Mouse (Mus musculus): Measurements from ENCODE around the gene Rtel1.
A peak's percentile ranks its signal among the peaks of the same experiment; 100 is the strongest.

Rtel1 gene

DNA sequence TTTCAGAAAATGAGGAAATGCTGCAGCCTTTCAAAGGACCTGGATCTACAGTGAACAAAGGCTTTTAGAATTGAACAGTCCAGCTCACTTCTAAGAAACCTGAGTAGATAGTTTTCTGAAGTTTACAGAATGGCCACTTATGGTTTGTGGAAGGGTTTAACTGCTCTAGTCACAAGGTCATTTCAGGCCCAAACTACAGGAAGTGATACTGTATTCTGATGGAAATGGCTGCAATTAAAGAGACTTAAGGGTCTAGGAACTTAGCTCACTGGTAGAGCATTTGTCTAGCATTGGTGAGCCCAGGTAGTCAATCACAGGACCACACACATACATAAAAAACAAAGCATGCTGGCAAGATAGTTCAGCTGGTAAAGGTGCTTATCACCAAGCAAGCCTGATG, 13.0 kb downstream of the Rtel1 start:
- DNase-seq: no peak

DNA sequence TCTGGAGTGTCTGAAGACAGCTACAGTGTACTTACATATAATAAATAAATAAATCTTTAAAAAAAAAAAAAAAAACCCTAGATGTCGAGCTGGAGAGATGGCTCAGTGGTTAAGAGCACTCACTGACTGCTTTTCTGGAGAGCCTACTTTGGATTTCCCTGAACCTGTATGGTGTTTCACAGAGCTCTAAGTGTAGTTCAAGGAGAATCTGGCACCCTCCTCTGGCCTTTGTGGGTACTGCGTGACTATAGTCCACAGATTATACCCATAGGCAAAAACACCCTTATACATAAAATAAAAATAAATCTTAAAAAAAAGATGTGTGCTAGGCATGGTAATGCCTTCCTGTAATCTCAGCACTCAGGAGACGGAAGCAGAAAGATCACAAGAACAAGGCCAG, 14.5 kb downstream of the Rtel1 start:
- peak; percentile 81 for DNase-seq

DNA sequence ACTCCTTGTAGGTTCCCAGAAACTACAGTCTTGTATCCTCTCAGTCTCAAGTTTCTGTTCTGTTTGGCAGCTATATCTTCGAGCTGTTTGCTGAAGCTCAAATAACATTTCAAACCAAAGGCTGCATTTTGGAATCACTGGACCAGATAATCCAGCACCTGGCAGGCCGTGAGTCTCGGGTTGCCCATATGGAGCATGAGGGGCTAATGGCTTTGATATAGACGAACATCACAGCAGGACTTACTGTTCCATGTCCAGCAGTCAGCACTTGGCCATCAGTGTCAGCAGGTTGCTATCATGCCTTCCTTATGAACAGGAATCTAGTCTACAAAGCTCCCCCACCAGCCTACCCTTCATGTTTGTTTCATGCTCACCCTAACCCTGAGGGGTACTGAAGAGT, 20.9 kb downstream of the Rtel1 start:
- no peak for DNase-seq

DNA sequence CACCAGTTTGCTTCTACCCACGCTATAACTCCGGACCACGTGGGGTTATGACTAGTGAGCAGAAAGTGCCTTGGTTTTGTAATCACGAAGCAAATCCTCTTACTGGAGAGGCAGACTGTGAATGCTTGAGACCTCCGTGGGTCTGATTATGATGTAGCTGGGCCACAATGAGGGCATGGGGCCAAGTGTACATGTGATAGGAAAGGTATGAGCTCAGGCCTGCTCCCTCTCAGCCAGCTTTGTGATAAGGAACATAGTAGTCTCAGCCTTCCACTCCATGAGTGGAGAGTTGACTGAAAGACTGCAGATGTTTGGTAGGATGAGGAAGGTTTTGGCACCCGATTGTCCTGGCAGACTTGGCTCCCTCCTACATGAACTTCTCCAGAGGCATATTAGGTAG, 23.2 kb downstream of the Rtel1 start:
- DNase-seq: no peak

DNA sequence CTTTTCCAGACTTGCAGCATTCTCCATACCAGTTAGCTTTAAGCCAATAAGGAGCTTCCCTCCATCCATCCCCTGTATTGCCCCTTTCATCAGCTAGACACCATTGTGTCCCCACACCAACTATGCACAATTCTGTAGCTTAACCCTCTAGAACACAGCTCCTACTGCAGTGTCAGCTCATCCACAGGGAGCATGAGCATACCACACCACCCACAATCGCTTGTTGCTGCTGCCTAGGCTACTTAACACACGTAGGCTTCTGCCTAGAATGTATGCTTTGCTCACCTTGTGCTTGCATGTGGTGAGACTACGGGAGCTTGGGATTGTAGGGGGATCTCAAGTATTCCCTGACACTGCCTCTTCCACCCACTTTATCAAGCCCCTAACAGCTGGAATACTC, 37.2 kb downstream of the Rtel1 start:
- no peak for DNase-seq

DNA sequence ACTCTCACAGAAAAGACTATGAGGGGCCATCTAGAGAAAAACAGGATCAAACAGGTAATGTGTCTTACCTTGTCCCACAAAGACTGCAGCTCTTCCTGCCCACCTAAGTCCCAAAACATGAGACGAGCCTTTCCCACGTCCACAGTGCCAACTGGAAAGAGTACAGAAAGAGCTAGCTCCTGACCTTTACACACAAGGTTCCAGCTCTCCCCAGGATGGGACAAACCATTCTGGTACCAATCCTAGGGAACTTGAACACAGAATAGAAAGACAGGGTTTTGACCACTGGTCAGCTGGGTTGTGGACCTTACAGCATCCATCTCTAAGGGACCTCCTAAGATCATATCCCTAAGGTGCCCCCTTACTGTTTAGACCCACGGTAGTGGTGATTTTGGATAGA, 44.4 kb downstream of the Rtel1 start:
- no peak for DNase-seq

DNA sequence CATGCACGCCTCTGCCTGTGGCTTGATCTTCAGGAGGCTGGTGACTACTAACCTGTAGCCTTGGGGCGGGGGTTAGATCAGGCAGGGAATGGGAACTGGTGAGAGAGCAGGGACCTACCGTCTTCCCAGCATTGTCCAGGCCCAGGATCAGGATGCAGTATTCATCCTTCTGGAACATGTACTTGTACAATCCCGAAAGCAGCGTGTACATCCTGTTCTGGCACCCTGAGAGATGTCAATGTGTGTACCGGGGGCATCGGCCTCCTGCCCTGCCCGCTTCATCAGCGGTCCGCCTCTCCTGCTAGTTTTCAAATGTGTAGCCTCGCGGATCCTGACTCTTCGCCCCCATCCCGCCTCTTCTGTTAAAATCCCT, 44.9 kb downstream of the Rtel1 start:
- DNase-seq: no peak

DNA sequence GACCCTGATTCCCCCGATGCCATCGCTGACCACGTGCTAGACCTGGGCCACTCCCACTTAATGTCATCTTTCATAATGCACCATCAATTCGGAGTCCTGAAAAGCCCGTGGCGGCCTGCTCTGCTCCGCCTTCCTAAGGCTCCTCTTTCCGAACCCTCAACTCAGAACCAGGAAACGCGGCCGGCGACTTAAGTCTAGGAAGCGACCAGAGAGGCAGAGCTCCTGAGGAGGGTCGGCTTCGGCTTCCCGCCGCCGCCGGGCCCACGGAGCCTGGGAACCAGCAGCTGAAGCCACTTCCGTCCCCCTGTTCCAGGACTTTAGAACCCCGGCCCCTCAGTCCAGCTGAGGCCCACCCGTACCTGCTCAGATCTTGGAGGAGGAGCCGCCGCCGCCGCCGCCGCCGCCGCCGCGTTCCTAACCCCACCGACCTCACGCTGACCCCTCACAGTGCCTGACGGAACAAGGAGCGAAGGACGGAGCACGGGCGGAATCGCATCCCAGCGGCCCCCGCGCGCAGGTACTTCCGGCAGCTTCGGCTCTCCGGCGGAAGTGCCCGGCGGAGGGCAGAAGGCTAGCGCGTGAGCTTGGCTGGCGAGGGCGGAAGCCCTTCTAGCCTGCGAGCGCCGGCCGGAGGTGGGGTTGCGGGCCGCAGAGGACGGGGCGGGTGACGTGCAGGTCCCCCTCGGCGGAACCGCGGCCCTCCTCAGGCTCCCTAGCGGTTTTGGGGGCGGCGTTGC, 45.5 kb downstream of the Rtel1 start, which contains the start of the genes Zgpat and Arfrp1:
Gene Zgpat, plus strand, starts transcription at position 69 of the 737 bp plus-strand sequence.
Gene Arfrp1, minus strand, starts transcription at position 545 of the 737 bp plus-strand sequence.
- peak; percentile 89 for DNase-seq

DNA sequence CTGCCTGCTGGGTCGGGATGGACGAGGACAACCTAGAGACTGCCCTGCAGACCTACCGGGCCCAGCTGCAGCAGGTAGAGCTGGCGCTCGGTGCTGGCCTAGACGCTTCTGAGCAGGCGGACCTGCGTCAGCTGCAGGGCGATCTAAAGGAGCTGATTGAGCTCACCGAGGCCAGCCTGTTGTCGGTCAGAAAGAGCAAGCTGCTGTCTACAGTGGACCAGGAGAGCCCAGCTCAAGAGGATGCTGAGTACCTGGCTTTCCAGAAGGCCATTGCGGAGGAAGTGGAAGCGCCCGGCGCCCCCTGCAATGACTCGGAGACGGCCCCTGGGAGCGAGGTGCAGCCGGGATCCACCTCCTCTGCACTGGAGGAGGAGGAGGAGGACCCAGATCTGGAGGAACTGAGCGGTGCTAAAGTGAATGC, 46.1 kb downstream of the Rtel1 start:
- no peak for DNase-seq

DNA sequence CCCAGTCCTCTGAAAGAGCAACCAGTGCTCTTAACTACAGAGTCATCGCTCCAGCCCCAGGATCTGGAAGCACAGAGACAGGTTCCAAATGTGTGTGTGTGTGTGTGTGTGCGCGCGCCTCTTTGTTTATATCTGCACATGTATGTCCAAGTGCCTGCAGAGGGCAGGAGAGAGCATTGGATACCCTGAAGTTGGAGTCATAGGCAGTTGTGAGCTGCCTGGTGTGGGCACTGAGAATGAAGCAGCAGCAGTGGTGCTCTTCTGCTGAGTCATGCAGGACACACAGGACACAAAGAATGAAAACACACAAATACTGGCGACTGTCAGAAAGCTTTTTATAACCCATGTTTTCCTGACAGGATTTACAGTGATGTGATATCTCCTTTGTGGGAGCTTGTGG, 50.5 kb downstream of the Rtel1 start:
- no peak for DNase-seq

DNA sequence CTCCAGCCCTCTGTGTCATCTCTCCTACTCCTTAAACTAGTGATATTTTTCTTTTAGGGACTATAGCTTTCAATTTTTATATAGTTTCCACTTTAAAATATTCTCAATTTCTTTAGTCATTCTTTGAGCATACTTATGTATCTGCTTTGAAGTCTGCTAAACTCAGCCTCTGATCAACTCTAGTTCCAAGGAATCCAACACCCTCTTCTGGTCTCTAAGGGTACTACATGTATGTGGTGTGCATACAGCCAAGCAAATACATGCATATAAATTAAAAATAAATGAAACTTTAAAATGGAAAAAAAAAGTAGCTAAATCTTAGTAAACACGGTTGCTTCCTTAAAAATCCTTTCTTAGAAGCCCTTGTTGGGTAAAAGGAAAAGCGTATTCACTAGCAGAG, 56.2 kb downstream of the Rtel1 start:
- DNase-seq: peak; percentile 57

DNA sequence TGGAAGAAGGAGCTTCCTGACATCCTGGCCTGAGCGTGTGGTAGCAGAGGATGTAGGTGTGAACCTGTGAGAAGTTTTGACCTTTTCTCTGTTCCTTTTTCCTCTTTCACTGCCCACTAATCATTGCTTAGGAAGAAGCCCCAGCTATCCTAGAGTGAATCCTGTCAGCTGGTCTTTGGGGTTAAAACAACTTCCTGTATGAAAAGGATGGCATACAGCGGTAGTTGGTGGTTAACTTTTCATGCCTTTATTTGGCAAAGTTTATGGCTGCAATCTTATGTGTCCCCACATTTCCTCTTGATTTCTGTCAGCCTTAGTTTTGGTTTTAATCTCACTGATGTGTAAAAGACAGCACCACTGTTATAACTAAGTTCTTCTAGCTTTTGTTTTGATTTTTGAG, 57.7 kb downstream of the Rtel1 start:
- no peak for DNase-seq

DNA sequence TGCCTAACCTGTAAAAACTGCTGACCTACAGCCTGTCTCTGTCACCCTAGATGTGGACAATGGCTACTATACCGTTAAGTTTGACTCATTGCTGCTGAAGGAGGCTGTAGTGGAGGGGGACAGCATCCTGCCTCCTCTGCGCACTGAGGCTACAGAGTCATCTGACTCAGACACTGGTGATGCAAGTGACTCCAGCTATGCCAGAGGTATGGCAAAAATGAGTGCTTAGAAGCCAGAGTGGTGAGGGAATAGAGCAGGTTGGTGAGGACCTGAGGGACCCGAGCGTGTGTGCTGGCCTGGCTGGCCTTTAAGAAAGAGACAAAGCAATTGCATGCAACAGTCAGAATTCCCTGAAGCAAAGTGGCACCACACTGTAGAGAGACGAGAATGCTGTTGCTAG, 59.2 kb downstream of the Rtel1 start:
- DNase-seq: no peak

DNA sequence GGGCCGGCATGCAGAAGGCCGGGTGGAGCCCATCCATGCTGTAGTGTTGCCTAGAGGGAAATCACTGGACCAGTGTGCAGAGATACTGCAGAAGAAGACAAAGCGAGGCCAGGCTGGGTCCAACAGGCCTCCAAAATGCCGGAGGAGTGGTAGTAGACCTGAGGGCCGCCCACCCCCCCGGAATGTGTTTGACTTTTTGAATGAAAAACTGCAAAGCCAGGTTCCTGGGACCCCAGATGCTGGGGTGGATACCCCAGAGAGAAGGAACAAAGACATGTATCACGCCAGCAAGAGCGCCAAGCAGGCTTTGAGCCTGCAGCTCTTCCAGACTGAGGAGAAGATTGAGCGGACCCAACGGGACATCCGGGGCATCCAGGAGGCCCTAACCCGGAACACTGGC, 60.2 kb downstream of the Rtel1 start, which contains the start of gene Lime1:
Gene Lime1, plus strand, starts transcription at position 301 of the 400 bp plus-strand sequence.
- DNase-seq: no peak

DNA sequence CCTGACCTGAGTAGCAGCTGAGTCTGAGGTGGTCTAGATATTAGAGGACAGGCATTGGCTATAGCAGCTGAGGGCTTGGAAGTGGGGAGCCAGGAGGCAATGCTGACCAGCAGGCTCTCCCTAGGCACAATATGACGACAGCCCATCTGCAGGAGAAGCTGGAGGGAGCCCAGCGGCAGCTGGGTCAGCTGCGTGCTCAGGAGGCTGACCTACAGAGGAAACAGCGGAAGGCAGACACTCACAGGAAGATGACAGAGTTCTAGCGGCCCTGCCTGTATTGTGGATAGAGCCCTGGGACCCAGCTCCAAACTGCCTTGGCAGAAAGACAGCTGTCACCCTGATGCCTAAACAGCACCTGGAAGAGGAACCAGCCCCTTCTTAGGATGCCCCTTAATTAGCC, 60.7 kb downstream of the Rtel1 start:
- no peak for DNase-seq

DNA sequence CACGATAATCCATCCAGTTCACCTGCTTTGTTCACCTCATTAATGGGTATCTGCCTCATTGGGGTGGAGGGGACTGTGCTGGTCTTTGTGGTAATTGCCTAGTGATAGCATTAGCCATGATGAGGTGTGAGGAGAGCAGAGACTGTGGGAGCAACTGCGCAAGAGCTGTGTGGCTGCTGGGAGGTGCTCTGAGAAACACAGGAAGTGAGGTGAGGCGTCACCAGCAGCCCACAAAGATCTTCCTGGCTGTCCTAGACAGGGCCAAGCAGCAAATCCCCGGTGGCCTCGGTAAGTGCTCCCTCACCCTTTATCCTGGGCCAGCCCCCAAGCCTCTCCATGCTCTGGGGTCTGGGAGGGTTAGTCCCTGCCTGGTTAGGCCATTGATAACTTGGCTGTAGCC, 61.6 kb downstream of the Rtel1 start:
- no peak for DNase-seq

DNA sequence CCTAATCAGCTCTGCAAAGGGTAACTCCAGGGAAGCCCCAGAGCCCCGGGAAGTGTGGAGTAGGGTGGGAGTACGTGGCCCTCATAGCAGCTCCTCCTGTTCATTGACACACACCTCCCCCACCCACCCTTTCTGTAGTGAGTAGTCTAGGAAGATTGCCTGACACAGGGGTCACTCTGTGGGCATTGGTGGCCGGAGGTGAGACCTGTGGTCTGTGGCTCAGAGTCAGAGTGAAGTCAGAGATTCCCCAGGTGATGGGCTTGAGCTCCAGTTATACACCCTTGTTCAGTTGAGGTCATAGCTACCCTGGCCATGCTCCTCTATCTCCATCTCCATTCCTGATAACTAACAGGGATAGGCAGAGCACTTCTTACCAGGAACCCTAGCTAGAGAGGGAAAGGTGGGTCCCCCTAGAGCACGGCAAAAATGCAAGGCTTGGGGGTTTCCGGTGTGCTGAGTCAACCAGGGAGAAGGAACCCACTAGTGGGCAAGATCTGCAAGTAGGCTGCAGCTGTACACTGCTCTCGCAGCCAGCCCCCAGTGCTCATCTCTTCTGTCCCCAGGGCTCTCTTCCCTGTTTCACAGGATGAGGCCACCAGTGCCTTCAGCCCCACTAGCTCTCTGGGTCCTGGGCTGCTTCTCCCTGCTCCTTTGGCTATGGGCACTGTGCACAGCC, 62.2 kb downstream of the Rtel1 start:
- no peak for DNase-seq

DNA sequence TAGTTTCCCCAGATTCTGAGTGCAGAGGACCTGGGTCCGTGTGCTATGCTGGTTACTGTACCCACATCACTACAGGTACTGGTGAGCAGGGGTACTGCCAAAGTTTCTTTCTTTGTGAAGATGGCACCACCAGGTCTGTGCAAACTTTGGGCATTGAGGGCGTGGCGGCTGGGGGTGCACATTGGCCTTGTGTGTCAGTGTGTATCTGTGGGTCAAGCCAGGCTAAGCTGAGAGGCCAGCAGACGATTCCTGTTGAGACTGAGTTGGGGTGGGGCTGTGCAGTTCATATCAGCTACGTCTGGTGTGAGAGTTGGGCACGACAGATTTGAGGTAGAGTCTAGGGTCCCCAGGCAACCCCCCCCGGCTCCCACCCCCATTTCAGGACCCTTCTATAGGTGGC, 64.9 kb downstream of the Rtel1 start:
- no peak for DNase-seq

DNA sequence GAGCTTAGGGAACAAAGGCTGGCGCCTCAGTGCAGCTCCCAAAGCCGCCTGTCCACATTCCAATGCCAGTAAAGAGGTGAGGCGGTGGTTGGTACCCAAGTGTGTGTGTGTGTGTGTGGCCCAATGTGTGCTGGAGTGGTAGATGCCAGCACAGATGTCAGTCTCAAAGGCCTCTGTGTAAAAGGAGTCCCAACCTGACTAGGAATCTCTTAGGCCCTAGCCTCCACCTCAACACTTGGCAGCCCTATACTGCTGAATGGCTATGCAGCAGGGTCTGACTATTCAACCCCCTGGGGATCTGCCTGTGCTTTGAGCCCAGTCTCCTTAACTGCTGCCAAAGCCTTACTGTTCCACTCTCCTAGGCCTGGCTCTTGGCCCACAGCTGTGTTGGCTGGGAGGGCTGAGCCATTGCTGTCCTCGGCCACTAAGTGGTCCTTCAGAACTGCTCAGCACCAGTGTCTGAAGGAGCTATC, 65.4 kb downstream of the Rtel1 start:
- DNase-seq: peak; percentile 20

DNA sequence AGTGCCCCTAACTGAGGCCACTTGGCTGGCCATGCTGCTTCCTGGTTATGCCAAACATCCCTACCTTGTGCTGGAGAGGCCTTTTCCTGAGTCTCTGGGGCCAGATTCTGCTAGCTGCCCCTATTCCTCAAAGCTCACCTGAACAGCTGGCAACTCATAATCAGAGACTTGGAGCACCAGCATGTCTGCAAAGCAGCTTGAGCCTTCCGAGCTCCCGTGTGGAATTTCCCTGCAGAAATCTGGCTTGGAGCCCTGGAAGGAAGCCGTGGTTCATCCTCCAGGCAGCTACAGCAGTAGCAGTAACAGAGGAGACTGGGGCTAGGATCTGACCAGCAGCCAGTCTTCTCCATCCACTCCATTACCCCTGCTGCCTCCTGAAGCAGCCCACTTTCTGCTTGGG, 66.3 kb downstream of the Rtel1 start:
- peak; percentile 21 for DNase-seq

DNA sequence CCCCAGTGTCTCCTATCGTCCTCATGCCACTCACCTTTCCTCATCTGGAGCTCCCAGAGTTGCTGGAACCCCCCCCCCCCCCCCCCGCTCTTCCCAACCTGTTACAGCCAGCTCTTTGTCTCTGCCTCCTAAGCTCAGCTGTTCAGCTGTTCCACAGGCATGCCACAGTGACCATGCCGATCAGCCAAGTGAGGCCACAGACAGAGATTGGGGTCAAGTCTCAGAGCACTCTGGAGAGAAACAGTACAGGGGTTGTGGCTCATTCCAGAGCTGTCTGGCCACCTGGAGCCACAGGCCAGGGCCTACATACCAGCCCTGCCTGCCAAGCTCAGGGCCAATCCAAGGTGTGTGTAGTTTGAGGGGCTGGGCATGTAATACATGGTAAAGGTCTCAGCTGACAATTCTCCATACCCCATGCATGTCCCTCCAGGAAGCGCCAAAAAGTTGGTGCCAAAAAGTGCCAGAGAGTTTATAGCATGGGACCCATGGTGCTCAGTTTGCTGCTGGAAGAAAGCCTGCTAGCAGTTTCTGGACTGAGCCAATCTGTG, 67.2 kb downstream of the Rtel1 start:
- DNase-seq: no peak

DNA sequence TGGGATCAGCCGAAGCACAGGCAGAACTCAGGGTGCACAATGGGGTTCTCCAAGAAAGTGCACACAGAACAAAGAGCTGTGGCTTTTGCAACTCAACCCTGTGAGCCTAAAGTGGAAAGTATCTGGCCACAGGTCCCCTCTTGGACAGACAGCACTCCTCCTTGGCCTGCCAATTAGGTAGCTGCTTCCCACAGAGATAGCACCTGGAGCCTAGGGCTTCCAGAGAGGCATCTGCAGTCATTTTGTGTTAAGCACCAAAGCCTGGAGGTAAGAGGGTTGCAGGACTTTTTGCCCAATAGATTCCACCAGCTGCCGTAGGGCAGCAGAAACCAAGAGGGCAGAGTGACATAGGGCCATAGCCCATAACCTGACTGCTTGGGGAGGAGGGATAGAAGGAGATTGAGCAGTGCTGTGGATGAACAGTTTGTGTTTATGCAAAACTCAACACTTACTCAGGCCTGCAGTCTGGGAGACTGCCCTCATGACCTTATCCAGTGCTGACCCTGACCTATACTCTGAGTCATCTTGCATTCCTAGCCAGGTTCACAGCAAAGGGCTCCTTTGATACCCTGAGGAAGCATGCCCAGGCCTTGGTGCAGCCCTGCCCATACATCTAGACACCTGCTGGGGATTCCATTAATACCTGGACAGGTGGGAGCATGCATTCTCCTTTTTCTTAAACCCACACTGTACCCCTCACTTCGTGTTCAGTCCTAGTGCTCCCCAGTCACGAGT, 70.8 kb downstream of the Rtel1 start:
- no peak for DNase-seq

DNA sequence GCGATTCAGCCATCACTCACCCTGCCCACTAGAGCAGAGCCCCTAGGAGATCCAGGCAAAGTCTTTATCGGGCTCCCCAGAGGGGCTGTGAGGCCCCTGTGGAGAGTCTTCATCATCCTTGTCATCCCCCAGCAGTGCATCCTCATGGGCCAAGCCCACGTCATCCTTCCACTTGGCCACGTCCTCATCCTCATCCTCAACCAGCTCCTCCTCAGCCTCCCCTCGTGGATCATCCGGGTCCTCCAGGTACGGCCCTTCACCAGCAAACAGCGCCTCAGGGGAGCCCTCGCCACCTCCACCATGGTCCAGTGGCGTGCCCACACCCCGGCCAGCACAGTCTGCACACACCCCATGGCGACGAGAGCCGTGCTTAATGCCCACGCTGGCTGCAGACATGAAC, 71.5 kb downstream of the Rtel1 start:
- no peak for DNase-seq

DNA sequence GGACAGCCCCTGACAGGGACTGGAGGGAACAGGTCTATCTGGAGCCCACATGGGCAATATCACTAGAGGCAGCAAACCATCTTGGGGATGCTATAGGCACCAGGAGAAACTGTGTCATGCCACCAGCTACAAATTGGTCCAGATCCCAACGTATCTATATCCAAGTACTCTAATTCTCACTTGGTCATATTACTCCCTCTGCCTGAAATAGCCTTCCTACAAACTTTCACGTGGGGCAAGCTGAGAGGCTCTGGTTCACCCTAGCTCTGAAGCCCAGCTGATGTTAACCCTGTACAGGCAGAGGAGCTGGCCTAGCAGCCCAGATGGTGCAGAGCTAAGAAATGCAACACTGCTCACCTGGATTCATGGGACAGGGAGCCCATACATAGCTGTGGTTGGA, 72.0 kb downstream of the Rtel1 start:
- DNase-seq: no peak

Measured in kidney, adult 9 months (tissue).